Mouse (Mus musculus): ENCODE measurements around the gene Crat.

The Crat gene

GRCm38 (mm10) chr2:30415157-30415935 is at the start of gene Crat:
Gene Crat (minus strand): TSS chr2:30415813.
- peak; percentile 55 to 70 for DNase-seq (ENCODE audit: low spot score in 2 of 2)

GRCm38 (mm10) chr2:30464411-30464810 is 48.8 kb upstream of the Crat start:
- DNase-seq (ENCODE audit: low spot score in 2 of 2) = no peak

GRCm38 (mm10) chr2:30463904-30464330 is 48.3 kb upstream of the Crat start:
- DNase-seq (ENCODE audit: low spot score in 2 of 2) = peak; percentile 58 to 61

GRCm38 (mm10) chr2:30463341-30463761 is 47.7 kb upstream of the Crat start:
- DNase-seq (ENCODE audit: low spot score in 2 of 2) = no peak

GRCm38 (mm10) chr2:30459241-30459640 is 43.6 kb upstream of the Crat start:
- DNase-seq (ENCODE audit: low spot score in 2 of 2) = no peak

- DNase-seq (ENCODE audit: low spot score in 2 of 2) = no peak
Observed at GRCm38 (mm10) chr2:30458349-30458748, 42.7 kb upstream of the Crat start.

- DNase-seq (ENCODE audit: low spot score in 2 of 2) = no peak
Observed at GRCm38 (mm10) chr2:30456104-30456980, 40.7 kb upstream of the Crat start.

- no peak for DNase-seq (ENCODE audit: low spot score in 2 of 2)
Observed at GRCm38 (mm10) chr2:30454587-30454986, 39.0 kb upstream of the Crat start.

GRCm38 (mm10) chr2:30453570-30453969 is 38.0 kb upstream of the Crat start:
- DNase-seq (ENCODE audit: low spot score in 2 of 2) = no peak

- no peak for DNase-seq (ENCODE audit: low spot score in 2 of 2)
Observed at GRCm38 (mm10) chr2:30451525-30451924, 35.9 kb upstream of the Crat start.

GRCm38 (mm10) chr2:30450530-30450929 is 34.9 kb upstream of the Crat start:
- DNase-seq (ENCODE audit: low spot score in 2 of 2) = no peak

GRCm38 (mm10) chr2:30448371-30448770 is 32.8 kb upstream of the Crat start:
- no peak for DNase-seq (ENCODE audit: low spot score in 2 of 2)

GRCm38 (mm10) chr2:30446891-30447826 is 31.5 kb upstream of the Crat start:
- DNase-seq (ENCODE audit: low spot score in 2 of 2) = no peak

- no peak for DNase-seq (ENCODE audit: low spot score in 2 of 2)
Observed at GRCm38 (mm10) chr2:30445312-30445711, 29.7 kb upstream of the Crat start.

- DNase-seq (ENCODE audit: low spot score in 2 of 2) = no peak
Observed at GRCm38 (mm10) chr2:30444450-30444849, 28.8 kb upstream of the Crat start.

- no peak for DNase-seq (ENCODE audit: low spot score in 2 of 2)
Observed at GRCm38 (mm10) chr2:30444006-30444405, 28.4 kb upstream of the Crat start.

GRCm38 (mm10) chr2:30443281-30443680 is 27.7 kb upstream of the Crat start:
- no peak for DNase-seq (ENCODE audit: low spot score in 2 of 2)

GRCm38 (mm10) chr2:30442498-30442890 is 26.9 kb upstream of the Crat start:
- no peak for DNase-seq (ENCODE audit: low spot score in 2 of 2)

- peak; percentile 23 to 38 for DNase-seq (ENCODE audit: low spot score in 2 of 2)
Observed at GRCm38 (mm10) chr2:30441518-30442497, 26.2 kb upstream of the Crat start.

Measured in thymus, postnatal 10 days (tissue).